Mouse (Mus musculus): ENCODE data around the gene Efcab11. TPM values are rescaled to one million over a fixed set of nuclear protein-coding genes. Genes with fewer than 3 reads are reported as not detected.

The Efcab11 gene
- 3.5 TPM for polyA plus RNA-seq (2014; fragmentation: Illumina TruSeq; extraction: RNeasy Lipid Tissue Mini Kit (QIAGEN cat#74804); ENCODE audit: low replicate concordance)

GRCm38 (mm10) chr12:99884269-99885261 lies at the start of gene Efcab11, which contains the start of gene Tdp1:
Gene Efcab11 (minus strand): TSS chr12:99884439.
Gene Tdp1 (plus strand): TSS chr12:99884517.

Other genes starting within 250 kb of the Efcab11 start
- 1.1 TPM for gene Tdp1, start 78 bp upstream of the Efcab11 start, polyA plus RNA-seq (2014; fragmentation: Illumina TruSeq; extraction: RNeasy Lipid Tissue Mini Kit (QIAGEN cat#74804); ENCODE audit: low replicate concordance)
- gene Kcnk13, start 80.1 kb upstream of the Efcab11 start, polyA plus RNA-seq (2014; fragmentation: Illumina TruSeq; extraction: RNeasy Lipid Tissue Mini Kit (QIAGEN cat#74804); ENCODE audit: low replicate concordance) = 0.30 TPM
- 202 TPM for gene Psmc1, start 225.7 kb upstream of the Efcab11 start, polyA plus RNA-seq (2014; fragmentation: Illumina TruSeq; extraction: RNeasy Lipid Tissue Mini Kit (QIAGEN cat#74804); ENCODE audit: low replicate concordance)